Comparison of ENCODE assay signal across 8 mouse cellular contexts in genomic region chr4:133814804-133815515, GRCm38 (mm10). TPM values are rescaled to one million over a fixed set of nuclear protein-coding genes. Genes with fewer than 3 reads are reported as not detected.
DNase-seq lines count a peak whose midpoint lies in the region; ATAC-seq and TF ChIP-seq lines count a peak whose summit lies in the region.

No protein-coding gene starts in this region.

- H3K9me3 ChIP-seq in kidney, embryonic 15.5 days (replicated peaks), result no peaks in the 10 kb centered on the region
- H3K9me3 ChIP-seq in forebrain, embryonic 15.5 days, result no peaks in the 10 kb centered on the region
- no peaks in the 10 kb centered on the region for H3K9me3 ChIP-seq in liver, embryonic 13.5 days (replicated peaks)

- peaks cover 32% of the 10 kb centered on the region for H3K4me1 ChIP-seq in kidney, embryonic 15.5 days
- H3K4me1 ChIP-seq in forebrain, embryonic 15.5 days, result peaks cover 24% of the 10 kb centered on the region
- H3K4me1 ChIP-seq in liver, embryonic 13.5 days (replicated peaks), result peaks cover 42% of the 10 kb centered on the region
- H3K4me1 ChIP-seq in small intestine, adult 2 months (ENCODE audit: control insufficient read depth, insufficient read depth, insufficient read length, low read length), result peaks cover 7% of the 10 kb centered on the region; the same call in 1 of the 2 replicates

- no peaks in the 10 kb centered on the region for H3K27me3 ChIP-seq in kidney, embryonic 15.5 days
- no peaks in the 10 kb centered on the region for H3K27me3 ChIP-seq in forebrain, embryonic 15.5 days
- H3K27me3 ChIP-seq in liver, embryonic 13.5 days, result no peaks in the 10 kb centered on the region
- no peaks in the 10 kb centered on the region for H3K27me3 ChIP-seq in small intestine, adult 2 months (ENCODE audit: control insufficient read depth, insufficient read depth, low read length)

- no peak for TF ChIP-seq POLR2A in small intestine, adult 2 months (IDR thresholded peaks at IDR 0.05; ENCODE audit: low read depth, low read length)

- TF ChIP-seq CTCF in small intestine, adult 2 months (IDR thresholded peaks at IDR 0.05; ENCODE audit: extremely low read depth, insufficient read length, insufficient replicate concordance, low read depth, low read length), result no peak

- H3K27ac ChIP-seq in kidney, embryonic 15.5 days, result peak overlapping the region; percentile 100
- peak overlapping the region; percentile 99 for H3K27ac ChIP-seq in forebrain, embryonic 15.5 days (replicated peaks)
- H3K27ac ChIP-seq in liver, embryonic 13.5 days, result peak overlapping the region; percentile 98
- peak overlapping the region; percentile 99 for H3K27ac ChIP-seq in small intestine, adult 2 months (ENCODE audit: insufficient read depth, low read depth, low read length)

- peak overlapping the region; percentile 77 for H3K9ac ChIP-seq in kidney, embryonic 15.5 days
- H3K9ac ChIP-seq in forebrain, embryonic 15.5 days (replicated peaks), result peak overlapping the region; percentile 76
- peak overlapping the region; percentile 89 for H3K9ac ChIP-seq in liver, embryonic 13.5 days

- ATAC-seq in kidney, embryonic 15.5 days (replicated peaks; ENCODE audit: low FRiP score), result no peak
- no peak for ATAC-seq in forebrain, embryonic 15.5 days (replicated peaks)
- no peak for ATAC-seq in liver, embryonic 13.5 days (ENCODE audit: low read depth)

- H3K4me3 ChIP-seq in kidney, embryonic 15.5 days (replicated peaks), result peak overlapping the region; percentile 61
- H3K4me3 ChIP-seq in forebrain, embryonic 15.5 days, result peak overlapping the region; percentile 68
- H3K4me3 ChIP-seq in liver, embryonic 13.5 days (replicated peaks), result peak overlapping the region; percentile 72
- peak overlapping the region; percentile 65 for H3K4me3 ChIP-seq in small intestine, adult 2 months (ENCODE audit: low read depth, low read length)

- no peaks in the 10 kb centered on the region for H3K36me3 ChIP-seq in kidney, embryonic 15.5 days
- no peaks in the 10 kb centered on the region for H3K36me3 ChIP-seq in forebrain, embryonic 15.5 days
- H3K36me3 ChIP-seq in liver, embryonic 13.5 days, result no peaks in the 10 kb centered on the region
- no peaks in the 10 kb centered on the region for H3K36me3 ChIP-seq in small intestine, adult 2 months (ENCODE audit: control insufficient read depth, insufficient read depth, low read length)

- DNase-seq in kidney, adult 8-10 months, result no peak
- peak; percentile 78 for DNase-seq in adipocyte (ENCODE audit: low spot score)
- DNase-seq in liver, embryonic 13.5 days, result no peak
- no peak for DNase-seq in cerebellum, postnatal 36 days
- DNase-seq in left cerebral cortex, adult 11 months (ENCODE audit: low spot score), result no peak

- peak overlapping the region; percentile 73 for H3K4me2 ChIP-seq in kidney, embryonic 15.5 days
- H3K4me2 ChIP-seq in forebrain, embryonic 15.5 days (replicated peaks), result peak overlapping the region; percentile 74
- H3K4me2 ChIP-seq in liver, embryonic 13.5 days, result peak overlapping the region; percentile 87

- 12% methylated on average over 25 of the region's 25 CpGs for WGBS in kidney, embryonic 15.5 days
- 4% methylated on average over 25 of the region's 25 CpGs for WGBS in forebrain, embryonic 15.5 days
- WGBS in liver, embryonic 13.5 days (ENCODE audit: insufficient replicate concordance), result 17% methylated on average over 25 of the region's 25 CpGs
- WGBS in small intestine, adult 2 months, result 35% methylated on average over 25 of the region's 25 CpGs

RNA-seq across cellular contexts. Expression of gene Arid1a, which starts 58.4 kb away (rescaled TPM):
- 33.5 and 36.1 TPM in 2 replicates for polyA plus RNA-seq in kidney, embryonic 15.5 days (2015; fragmentation: Nextera tagmentation; extraction: Ambion mirVana)
- 40.1 and 40.9 TPM in 2 replicates for polyA plus RNA-seq in forebrain, embryonic 15.5 days (2015; fragmentation: Nextera tagmentation; extraction: Ambion mirVana)
- polyA plus RNA-seq in liver, embryonic 13.5 days (2015; fragmentation: Nextera tagmentation; extraction: Ambion mirVana), result 8.0 and 9.0 TPM in 2 replicates
- polyA plus RNA-seq in small intestine, adult 2 months (2012; rRNA removed), result 42.1 and 74.9 TPM in 2 replicates
